Mouse (Mus musculus): Measurements from ENCODE around the gene Mrgpra1. TPM values are rescaled to one million over a fixed set of nuclear protein-coding genes. Genes with fewer than 3 reads are reported as not detected.
"Not testable (repeated sequence)": the region's sequence is repeated elsewhere in the genome, so short reads cannot be mapped to it uniquely, and the experiment has no call there.

The Mrgpra1 gene
- not detected for total RNA-seq (2022)

GRCm38 (mm10) chr7:47354140-47354539, at the start of gene Mrgpra1:
TSS of gene Mrgpra1 (minus strand) at chr7:47354240.
- no peak for DNase-seq (ENCODE audit: low spot score)

DNA sequence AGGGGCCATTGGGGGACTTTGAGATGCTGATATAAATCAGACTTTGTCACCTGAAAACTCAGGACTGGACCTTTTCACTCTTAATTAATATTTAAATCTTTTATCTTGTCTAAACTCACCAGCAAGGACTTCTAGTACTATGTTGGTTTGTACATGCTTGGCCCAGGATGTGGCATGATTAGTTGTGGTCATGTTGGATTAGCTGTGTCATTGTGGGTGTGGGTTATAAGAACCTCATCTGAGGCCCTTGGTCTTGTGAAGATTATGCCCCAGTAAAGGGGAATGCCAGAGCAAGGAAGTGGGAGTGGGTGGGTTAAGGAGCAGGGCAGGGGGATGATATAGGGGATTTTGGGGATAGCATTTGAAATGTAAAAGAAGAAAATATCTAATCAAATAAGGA, 47.1 kb upstream of the Mrgpra1 start:
- no peak for DNase-seq (ENCODE audit: low spot score)

GRCm38 (mm10) chr7:47348421-47348820, 5.6 kb downstream of the Mrgpra1 start:
- DNase-seq (ENCODE audit: low spot score), result no peak

DNA sequence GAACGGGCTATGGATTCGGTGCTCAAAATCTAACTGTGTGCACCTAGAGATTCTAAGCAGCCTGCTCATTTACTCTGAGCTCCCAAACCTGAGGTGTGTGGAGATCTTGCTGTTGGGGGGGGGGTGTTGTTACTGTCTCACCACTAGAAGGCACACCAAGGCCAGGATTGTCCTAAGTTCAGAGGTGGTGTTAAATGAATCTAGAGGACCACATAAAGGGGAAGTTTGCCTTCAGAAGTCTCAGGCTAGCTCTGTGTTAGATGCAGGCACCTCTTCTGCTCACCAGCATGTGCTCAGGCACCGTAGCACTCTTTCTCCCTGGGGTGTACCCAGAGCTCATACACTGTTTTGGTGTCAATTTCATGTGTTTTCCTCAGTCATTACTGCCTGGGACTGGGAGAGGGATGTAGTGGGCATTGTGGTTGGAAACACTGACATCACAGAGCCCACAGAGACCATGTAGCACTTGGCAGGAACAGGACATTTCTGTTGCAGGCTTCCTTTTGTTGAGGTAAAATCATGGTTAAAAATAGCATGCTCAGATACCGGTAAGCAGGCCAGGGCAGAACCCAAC, 8.0 kb downstream of the Mrgpra1 start:
- DNase-seq (ENCODE audit: low spot score), result no peak

DNA sequence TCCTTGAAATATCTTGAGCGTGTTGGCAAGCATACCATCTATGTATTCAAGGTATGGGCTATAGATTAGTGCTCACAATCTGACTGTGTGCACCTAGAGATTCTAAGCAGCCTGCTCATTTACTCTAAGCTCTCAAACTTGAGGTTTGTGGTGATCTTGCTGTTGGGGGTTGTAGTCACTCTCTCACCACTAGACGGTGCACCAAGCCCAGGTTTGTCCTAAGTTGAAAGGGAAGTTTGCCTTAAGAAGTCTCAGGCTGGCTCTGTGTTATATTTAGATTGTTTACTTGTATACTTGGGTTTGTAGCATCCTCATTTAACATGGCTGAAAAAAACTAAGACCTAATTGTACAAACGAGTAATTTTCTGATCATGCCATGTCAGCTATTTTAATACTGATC, 12.2 kb downstream of the Mrgpra1 start:
- DNase-seq (ENCODE audit: low spot score), result not testable (repeated sequence)

GRCm38 (mm10) chr7:47341389-47341788, 12.7 kb downstream of the Mrgpra1 start:
- not testable (repeated sequence) for DNase-seq (ENCODE audit: low spot score)

DNA sequence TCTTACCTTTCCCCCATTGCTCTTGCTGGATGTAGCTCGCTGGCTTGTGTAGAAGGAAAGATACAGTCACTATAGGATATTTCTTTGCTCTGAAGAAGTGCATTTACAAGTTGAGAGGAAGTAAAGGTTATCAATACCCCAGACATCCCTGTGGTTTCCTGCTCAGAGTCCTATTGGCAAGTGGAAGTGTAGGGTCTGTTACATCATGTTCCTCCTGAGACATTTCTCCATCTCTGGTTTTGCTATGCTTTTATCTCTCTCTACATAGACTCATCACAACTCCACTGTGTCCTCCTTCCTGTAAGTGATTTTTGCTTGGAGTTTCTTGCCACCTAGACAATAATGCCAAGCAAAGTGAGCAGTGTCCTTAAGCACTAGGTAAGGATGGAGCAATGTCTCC, 35.7 kb downstream of the Mrgpra1 start:
- no peak for DNase-seq (ENCODE audit: low spot score)

DNA sequence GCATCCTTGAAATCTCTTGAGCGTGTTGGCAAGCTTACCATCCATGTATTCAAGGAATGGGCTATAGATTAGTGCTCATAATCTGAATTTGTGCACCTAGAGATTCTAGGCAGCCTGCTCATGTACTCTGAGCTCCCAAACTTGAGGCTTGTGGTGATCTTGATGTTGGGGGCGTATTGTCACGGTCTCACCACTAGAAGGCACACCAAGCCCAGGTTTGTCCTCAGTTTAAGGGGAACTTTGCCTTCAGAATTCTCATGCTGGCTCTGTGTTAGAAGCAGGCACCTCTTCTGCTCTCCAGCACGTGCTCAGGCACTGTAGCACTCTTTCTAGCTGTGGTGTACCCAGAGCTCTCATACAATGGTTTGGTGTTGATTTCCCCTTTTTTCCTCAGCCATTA, 41.8 kb downstream of the Mrgpra1 start:
- no peak for DNase-seq (ENCODE audit: low spot score)

DNA sequence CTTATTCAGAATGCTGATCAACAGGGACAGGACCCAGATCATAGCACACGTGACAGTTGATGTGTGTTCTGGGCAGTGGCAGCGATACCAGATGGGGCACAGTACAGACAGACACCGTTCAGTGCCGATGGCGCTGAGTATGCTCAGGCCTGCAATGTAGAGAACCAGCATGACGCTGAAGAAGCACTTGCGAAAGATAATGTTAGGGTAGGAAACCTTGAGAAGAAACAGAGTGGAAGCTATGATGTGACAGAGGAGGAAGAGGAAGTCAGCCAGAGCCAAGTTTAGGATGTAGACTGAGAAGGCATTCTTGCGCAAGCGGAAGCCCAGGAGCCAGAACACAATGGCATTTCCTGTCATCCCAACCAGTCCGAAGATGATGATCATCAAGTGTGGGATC, 44.2 kb downstream of the Mrgpra1 start:
- no peak for DNase-seq (ENCODE audit: low spot score)

DNA sequence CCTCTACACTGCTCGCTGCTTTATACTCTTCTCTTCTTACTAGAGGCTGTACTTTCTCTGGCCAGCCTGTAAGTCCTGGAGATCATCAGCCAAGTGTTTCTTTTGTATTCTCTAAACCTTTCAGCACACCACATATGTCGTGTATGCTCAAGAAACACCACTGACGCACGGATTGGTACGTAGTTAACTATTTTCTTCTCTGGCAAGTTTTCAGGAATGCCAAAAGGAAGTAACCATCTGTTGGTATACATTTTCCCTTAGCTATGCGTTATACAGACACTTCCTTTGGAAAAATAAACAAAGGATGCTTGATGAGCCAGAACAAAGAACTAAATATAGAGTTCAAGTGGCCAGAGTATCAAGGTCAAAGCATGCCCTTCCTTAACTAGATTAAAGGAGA, 49.4 kb downstream of the Mrgpra1 start:
- not testable (repeated sequence) for DNase-seq (ENCODE audit: low spot score)

DNA sequence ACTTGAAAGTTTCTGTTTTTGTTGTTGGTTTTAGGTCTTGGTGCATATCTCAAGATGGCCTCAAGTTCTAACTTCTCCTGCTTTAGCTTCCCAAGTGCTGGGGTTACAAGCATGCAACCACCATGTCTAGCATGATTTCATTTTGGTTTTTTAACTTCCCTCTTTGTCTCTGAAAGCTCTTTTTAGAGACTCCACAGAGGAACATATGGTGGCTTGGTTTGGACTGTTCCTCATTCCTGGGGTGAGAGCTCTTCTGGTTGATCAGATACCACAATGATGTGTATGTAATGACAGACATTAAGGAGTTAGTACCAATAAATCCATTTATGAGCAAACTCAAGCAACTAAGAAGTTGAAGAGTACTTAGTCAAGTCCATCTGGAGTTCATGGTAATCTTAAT, 54.4 kb downstream of the Mrgpra1 start:
- DNase-seq (ENCODE audit: low spot score), result not testable (repeated sequence)

Other genes with a start within 250 kb of the Mrgpra1 start
- not detected for gene Ptpn5, start 220.6 kb downstream of the Mrgpra1 start, total RNA-seq (2022)
- not detected for gene Mrgpra6, start 149.3 kb downstream of the Mrgpra1 start, total RNA-seq (2022)
- gene Mrgpra9, start 101.4 kb downstream of the Mrgpra1 start, total RNA-seq (2022), result not detected
- not detected for gene Mrgpra2a, start 97.9 kb upstream of the Mrgpra1 start, total RNA-seq (2022)
- gene Mrgpra2b, start 174.6 kb upstream of the Mrgpra1 start, total RNA-seq (2022), result not detected
- gene Mrgpra3, start 247.1 kb upstream of the Mrgpra1 start, total RNA-seq (2022), result not detected